ENCODE assay signal across 9 mouse cellular contexts in the genomic region with DNA sequence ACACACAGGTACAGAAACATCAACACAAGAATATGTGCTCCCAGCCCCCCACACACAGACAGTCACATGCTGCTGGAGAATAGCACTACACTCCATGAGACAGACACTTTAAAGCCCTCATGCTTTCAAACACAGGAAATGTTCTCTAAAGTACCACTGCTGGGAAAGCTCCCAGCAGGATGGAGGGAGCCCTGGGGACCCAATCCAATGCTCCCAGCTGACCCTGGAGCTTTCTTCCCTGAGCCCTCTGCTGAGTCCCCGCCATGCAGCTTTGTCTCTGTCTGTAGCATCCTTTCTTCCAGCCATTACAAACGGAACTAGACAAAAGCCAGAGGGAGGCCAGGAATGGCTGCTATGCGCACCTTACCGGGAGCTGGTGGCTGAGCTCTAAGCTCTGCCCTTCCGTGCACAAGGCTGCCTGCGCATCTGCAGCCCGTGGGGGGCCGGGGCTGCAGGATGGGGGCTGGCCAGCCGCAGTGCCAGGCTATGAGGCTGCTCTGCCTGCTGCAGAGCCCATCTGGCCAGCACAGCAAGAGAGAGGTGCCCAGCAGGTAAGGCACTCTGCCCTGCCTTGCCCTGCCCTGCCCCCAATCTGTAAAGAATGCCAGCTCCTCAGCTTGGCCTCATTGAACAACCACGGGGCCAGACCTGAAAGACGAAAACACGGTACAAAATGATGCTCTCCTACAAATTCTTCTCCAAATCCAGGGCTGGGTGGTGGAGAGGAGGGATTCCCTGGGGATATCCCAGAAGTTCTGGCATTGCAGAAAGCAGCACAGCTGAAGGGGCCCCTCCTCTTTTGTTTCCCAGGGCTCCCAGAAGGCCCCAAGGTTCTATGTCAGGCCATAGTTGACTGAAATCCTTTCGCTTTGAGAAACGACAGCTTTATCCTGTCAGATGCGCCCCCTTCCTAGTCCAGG. TPM values are rescaled to one million over a fixed set of nuclear protein-coding genes. Genes with fewer than 3 reads are reported as not detected.
DNase-seq lines count a peak whose midpoint lies in the region; ATAC-seq lines count a peak whose summit lies in the region.
"Had no signal": no experiment of that assay in that cellular context is flagged by ENCODE, and none has a peak within 500 bp of the region (broad histone marks: within the 10 kb centered on the region; RNA-seq: fewer than 3 reads in every experiment).

No protein-coding gene starts in this region.

- peak overlapping the region; percentile 25 for H3K4me3 ChIP-seq in hindbrain, embryonic 10.5 days

- peaks cover 21% of the 10 kb centered on the region for H3K27me3 ChIP-seq in hindbrain, embryonic 10.5 days (ENCODE audit: insufficient read depth, poor library complexity, severe bottlenecking)

- 12% methylated on average over 15 of the region's 15 CpGs for WGBS in hindbrain, embryonic 10.5 days

- peak; percentile 74; the same call in 1 of the 2 replicates for ATAC-seq in cerebellum, adult (ENCODE audit: insufficient number of reproducible peaks, low FRiP score, low TSS enrichment)
- ATAC-seq: activated CD4-positive, CD25-positive, alpha-beta regulatory T cell, adult 4 months had no signal

- H3K9me3 ChIP-seq in hindbrain, embryonic 10.5 days = no peaks in the 10 kb centered on the region

- peaks cover 17% of the 10 kb centered on the region for H3K4me1 ChIP-seq in hindbrain, embryonic 10.5 days (replicated peaks)

- peak overlapping the region; percentile 75 for H3K27ac ChIP-seq in hindbrain, embryonic 10.5 days

- peak; percentile 83 to 90 for DNase-seq in cerebellum, postnatal 14 days
- DNase-seq in hindbrain, embryonic 10.5 days (ENCODE audit: low spot score) = no peak
- peak; percentile 23 for DNase-seq in lung, postnatal 14 days
- DNase-seq in urinary bladder, postnatal 36 days (ENCODE audit: low spot score in 2 of 2) = no peak
- DNase-seq in T-cell, adult 2 months (ENCODE audit: low spot score) = no peak
- DNase-seq in left cerebral cortex, adult 9 months (ENCODE audit: low spot score in 2 of 2) = no peak
- no peak for DNase-seq in right cerebral cortex, postnatal 4 days

- H3K36me3 ChIP-seq in hindbrain, embryonic 10.5 days = no peaks in the 10 kb centered on the region; the same call in 1 of the 2 replicates

RNA-seq across cellular contexts. Expression of gene Papolb, which starts 20.5 kb away (rescaled TPM):
- 0.15 and 0.27 TPM in 2 replicates for polyA plus RNA-seq in hindbrain, embryonic 10.5 days (2016; fragmentation: Nextera tagmentation; extraction: Ambion mirVana)
- polyA plus RNA-seq: activated CD4-positive, CD25-positive, alpha-beta regulatory T cell, adult 4 months had no signal

RNA-seq across cellular contexts. Expression of gene Radil, which starts 41.5 kb away (rescaled TPM):
- polyA plus RNA-seq in hindbrain, embryonic 10.5 days (2016; fragmentation: Nextera tagmentation; extraction: Ambion mirVana) = 5.5 and 6.1 TPM in 2 replicates
- polyA plus RNA-seq: activated CD4-positive, CD25-positive, alpha-beta regulatory T cell, adult 4 months had no signal

RNA-seq across cellular contexts. Expression of gene Ap5z1, which starts 45.7 kb away (rescaled TPM):
- polyA plus RNA-seq in hindbrain, embryonic 10.5 days (2016; fragmentation: Nextera tagmentation; extraction: Ambion mirVana) = 13.5 and 16.9 TPM in 2 replicates

Comparison
In these comparisons a context has a peak if more than half of its experiments do, and no peak if none do; other contexts are left out.
1. DNase-seq: peak in cerebellum, postnatal 14 days (2 of 2) and lung, postnatal 14 days (single experiment); none in hindbrain, embryonic 10.5 days (single experiment), urinary bladder, postnatal 36 days (0 of 2), T-cell, adult 2 months (single experiment), left cerebral cortex, adult 9 months (0 of 2) and right cerebral cortex, postnatal 4 days (single experiment).